Mouse (Mus musculus) heart, embryonic 12.5 days (tissue): ENCODE measurements around the gene Gtpbp6. TPM values are rescaled to one million over a fixed set of nuclear protein-coding genes. Genes with fewer than 3 reads are reported as not detected.

Source experiments
- ATAC-seq: fragments of 200-750 bp; cut with Nextera tagmentation; 2 replicates; pipeline ENCODE4 v1.8.0; 2017; ENCODE audit warnings: moderate TSS enrichment, moderate library complexity; ENCODE audit not compliant: insufficient number of reproducible peaks, low FRiP score
- H3K27ac ChIP-seq: fragments of 300-500 bp; sonication (generic); 2 replicates; pipeline ENCODE4 v1.5.1; 2016; ENCODE audit warnings: mild to moderate bottlenecking, moderate library complexity; ENCODE audit not compliant: poor library complexity, severe bottlenecking
- H3K27me3 ChIP-seq: fragments of 300-500 bp; sonication (generic); replicated peaks from 2 replicates; pipeline ENCODE4 v1.6.1; 2016; ENCODE audit warnings: mild to moderate bottlenecking, moderate library complexity
- H3K36me3 ChIP-seq: fragments of 300-500 bp; sonication (generic); 2 replicates; pipeline ENCODE4 v1.6.1; 2016; ENCODE audit warnings: mild to moderate bottlenecking, moderate library complexity
- H3K4me1 ChIP-seq: fragments of 300-500 bp; sonication (generic); replicated peaks from 2 replicates; pipeline ENCODE4 v1.6.1; 2016; ENCODE audit warnings: mild to moderate bottlenecking
- H3K4me2 ChIP-seq: fragments of 300-500 bp; sonication (generic); 2 replicates; pipeline ENCODE4 v1.6.1; 2016; ENCODE audit warnings: mild to moderate bottlenecking, moderate library complexity
- H3K4me3 ChIP-seq: fragments of 300-500 bp; sonication (generic); 2 replicates; pipeline ENCODE4 v1.5.1; 2016; ENCODE audit warnings: mild to moderate bottlenecking
- H3K9ac ChIP-seq: fragments of 300-500 bp; sonication (generic); 2 replicates; pipeline ENCODE4 v1.6.1; 2016; ENCODE audit warnings: mild to moderate bottlenecking, moderate library complexity
- H3K9me3 ChIP-seq: fragments of 300-500 bp; sonication (generic); replicated peaks from 2 replicates; pipeline ENCODE4 v1.6.1; 2016; ENCODE audit warnings: mild to moderate bottlenecking, moderate library complexity
- WGBS: fragments of 180-500 bp; shearing (Covaris S2); methylation state at CpG from one replicate; pipeline ENCODE4 v1.1.7; 2016; 5-methylcytosine and 5-hydroxymethylcytosine counted together
- polyA plus RNA-seq: library from polyadenylated mRNA; unstranded; fragments of >200 nt; fragmentation: Nextera tagmentation; extraction: Ambion mirVana; gene quantifications from 2 replicates; pipeline ENCODE4 v1.2.1, GENCODE M21; 2016

The Gtpbp6 gene
- polyA plus RNA-seq, 1 experiment from 2014 or later, result 25.4 TPM

GRCm38 (mm10) chr5:110106901-110107564 lies 964 bp downstream of the Gtpbp6 start:
- peaks cover 44% of the 10 kb centered on the region for H3K36me3 ChIP-seq
- H3K27ac ChIP-seq, result peak overlapping the region; percentile 96
- H3K4me1 ChIP-seq, result peaks cover 18% of the 10 kb centered on the region
- no peaks in the 10 kb centered on the region for H3K27me3 ChIP-seq
- peak overlapping the region; percentile 75 for H3K9ac ChIP-seq
- H3K4me2 ChIP-seq, result peak overlapping the region; percentile 94
- WGBS, result 15% methylated on average over 39 of the region's 41 CpGs
- peak overlapping the region; percentile 69 for H3K4me3 ChIP-seq
- peak; percentile 38 for ATAC-seq
- 0 out of 2 replicates have a peak, but pooled peaks cover 3% of the 10 kb centered on the region for H3K9me3 ChIP-seq

GRCm38 (mm10) chr5:110106140-110106871 lies 1.7 kb downstream of the Gtpbp6 start:
- H3K9ac ChIP-seq, result peak overlapping the region; percentile 75; the same call in 1 of the 2 replicates
- no peaks in the 10 kb centered on the region for H3K27me3 ChIP-seq

GRCm38 (mm10) chr5:110104616-110105380 lies 3.2 kb downstream of the Gtpbp6 start:
- 92% methylated on average over 36 of the region's 36 CpGs for WGBS
- H3K4me3 ChIP-seq, result no peak overlapping the region
- H3K4me1 ChIP-seq, result peaks cover 29% of the 10 kb centered on the region
- ATAC-seq, result no peak
- H3K9ac ChIP-seq, result no peak overlapping the region
- no peak overlapping the region for H3K27ac ChIP-seq
- no peak overlapping the region for H3K4me2 ChIP-seq
- H3K9me3 ChIP-seq, result 0 out of 2 replicates have a peak, but pooled peaks cover 3% of the 10 kb centered on the region
- H3K27me3 ChIP-seq, result 0 out of 2 replicates have a peak, but pooled peaks cover 5% of the 10 kb centered on the region
- H3K36me3 ChIP-seq, result peaks cover 44% of the 10 kb centered on the region

More at GRCm38 (mm10) chr5:110106140-110106871, 1.7 kb downstream of the Gtpbp6 start:
- Histone ChIP-seq H3K4me2 (peak overlapping the region; percentile 94), H3K36me3 (peaks cover 44% of the 10 kb centered on the region), H3K4me3 (peak overlapping the region; percentile 69), H3K27ac (no peak overlapping the region), H3K9me3 (0 out of 2 replicates have a peak, but pooled peaks cover 3% of the 10 kb centered on the region), H3K4me1 (peaks cover 26% of the 10 kb centered on the region)
- no peak for ATAC-seq
- WGBS, result 92% methylated on average over 26 of the region's 26 CpGs

- no peak overlapping the region for H3K9ac ChIP-seq
- H3K27ac ChIP-seq, result no peak overlapping the region
- H3K4me2 ChIP-seq, result no peak overlapping the region
- H3K4me3 ChIP-seq, result no peak overlapping the region
- 0 out of 2 replicates have a peak, but pooled peaks cover 3% of the 10 kb centered on the region for H3K9me3 ChIP-seq
- peaks cover 29% of the 10 kb centered on the region for H3K4me1 ChIP-seq
- peaks cover 44% of the 10 kb centered on the region for H3K36me3 ChIP-seq
- 0 out of 2 replicates have a peak, but pooled peaks cover 12% of the 10 kb centered on the region for H3K27me3 ChIP-seq
- 93% methylated on average over 27 of the region's 27 CpGs for WGBS
- ATAC-seq, result no peak
Observed at GRCm38 (mm10) chr5:110103901-110104615, 3.9 kb downstream of the Gtpbp6 start.

GRCm38 (mm10) chr5:110102853-110103625 lies 5.0 kb downstream of the Gtpbp6 start:
- 0 out of 2 replicates have a peak, but pooled peaks cover 3% of the 10 kb centered on the region for H3K9me3 ChIP-seq
- no peak overlapping the region for H3K4me3 ChIP-seq
- WGBS, result 92% methylated on average over 19 of the region's 19 CpGs
- 0 out of 2 replicates have a peak, but pooled peaks cover 13% of the 10 kb centered on the region for H3K27me3 ChIP-seq
- ATAC-seq, result no peak
- peaks cover 44% of the 10 kb centered on the region for H3K36me3 ChIP-seq
- no peak overlapping the region for H3K9ac ChIP-seq
- H3K4me2 ChIP-seq, result no peak overlapping the region
- peaks cover 29% of the 10 kb centered on the region for H3K4me1 ChIP-seq
- no peak overlapping the region for H3K27ac ChIP-seq

- WGBS, result 88% methylated on average over 13 of the region's 13 CpGs
- peak overlapping the region; percentile 41 for H3K4me3 ChIP-seq
- ATAC-seq, result no peak
Observed at GRCm38 (mm10) chr5:110102429-110102828, 5.6 kb downstream of the Gtpbp6 start.

GRCm38 (mm10) chr5:110101716-110102347 lies 6.2 kb downstream of the Gtpbp6 start:
- ATAC-seq, result peak; percentile 57
- WGBS, result 12% methylated on average over 34 of the region's 34 CpGs
- H3K4me1 ChIP-seq, result peaks cover 27% of the 10 kb centered on the region
- H3K27me3 ChIP-seq, result 0 out of 2 replicates have a peak, but pooled peaks cover 13% of the 10 kb centered on the region
- H3K36me3 ChIP-seq, result peaks cover 44% of the 10 kb centered on the region
- H3K27ac ChIP-seq, result no peak overlapping the region
- 0 out of 2 replicates have a peak, but pooled peaks cover 3% of the 10 kb centered on the region for H3K9me3 ChIP-seq
- peak overlapping the region; percentile 41 for H3K4me3 ChIP-seq
- H3K4me2 ChIP-seq, result peak overlapping the region; percentile 84
- H3K9ac ChIP-seq, result peak overlapping the region; percentile 11; the same call in 1 of the 2 replicates

More at GRCm38 (mm10) chr5:110102429-110102828, 5.6 kb downstream of the Gtpbp6 start:
- Histone ChIP-seq H3K4me2 (peak overlapping the region; percentile 84; the same call in 1 of the 2 replicates), H3K27me3 (0 out of 2 replicates have a peak, but pooled peaks cover 13% of the 10 kb centered on the region), H3K36me3 (peaks cover 44% of the 10 kb centered on the region), H3K9ac (no peak overlapping the region), H3K27ac (no peak overlapping the region), H3K9me3 (0 out of 2 replicates have a peak, but pooled peaks cover 3% of the 10 kb centered on the region), H3K4me1 (peaks cover 29% of the 10 kb centered on the region)

- 0 out of 2 replicates have a peak, but pooled peaks cover 3% of the 10 kb centered on the region for H3K9me3 ChIP-seq
- H3K4me1 ChIP-seq, result peaks cover 20% of the 10 kb centered on the region
- peak overlapping the region; percentile 84 for H3K4me2 ChIP-seq
- H3K9ac ChIP-seq, result peak overlapping the region; percentile 11; the same call in 1 of the 2 replicates
- H3K4me3 ChIP-seq, result peak overlapping the region; percentile 41
- H3K27me3 ChIP-seq, result 0 out of 2 replicates have a peak, but pooled peaks cover 13% of the 10 kb centered on the region
- WGBS, result 1% methylated on average over 32 of the region's 37 CpGs
- peaks cover 37% of the 10 kb centered on the region for H3K36me3 ChIP-seq
- ATAC-seq, result peak; percentile 7; the same call in 1 of the 2 replicates
- H3K27ac ChIP-seq, result no peak overlapping the region
Observed at GRCm38 (mm10) chr5:110100921-110101631, 6.9 kb downstream of the Gtpbp6 start.
